Mouse (Mus musculus) adrenal gland, postnatal 14 days (tissue): ENCODE results near the gene Cecr2. TPM values are rescaled to one million over a fixed set of nuclear protein-coding genes. Genes with fewer than 3 reads are reported as not detected.

Source experiments
- DNase-seq: peaks from one replicate; pipeline ENCODE4 v3.0.0; 2021; ENCODE audit warnings: mixed read lengths
- total RNA-seq: library from RNA; stranded (reverse); gene quantifications from 2 replicates; pipeline ENCODE4 v1.2.3, GENCODE M21; 2021

Gene Cecr2
- total RNA-seq, 1 experiment from 2014 or later = 16.3 TPM

DNA sequence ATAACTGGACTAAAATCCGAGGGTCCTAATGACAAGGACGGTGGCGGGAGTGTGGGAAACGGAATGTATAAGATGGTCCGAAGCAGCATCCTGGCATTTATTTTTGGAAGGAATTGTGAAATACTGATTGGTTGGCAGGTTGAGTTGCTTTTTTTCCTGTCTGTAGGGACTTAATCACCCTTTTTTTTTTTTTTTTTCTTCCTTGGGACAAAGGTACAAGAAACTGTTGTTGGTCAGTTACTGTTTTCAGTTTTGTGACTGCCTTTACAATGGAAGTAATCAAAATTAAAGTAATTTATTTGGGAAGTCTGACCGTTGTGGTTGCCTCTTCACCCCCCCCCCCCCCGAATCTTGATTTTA lies 1.2 kb downstream of the Cecr2 start:
- DNase-seq = no peak

- no peak for DNase-seq
Observed at GRCm38 (mm10) chr6:120667911-120668310, 1.7 kb downstream of the Cecr2 start.

- peak; percentile 74 for DNase-seq
Observed at GRCm38 (mm10) chr6:120674121-120674520, 8.0 kb downstream of the Cecr2 start.

DNA sequence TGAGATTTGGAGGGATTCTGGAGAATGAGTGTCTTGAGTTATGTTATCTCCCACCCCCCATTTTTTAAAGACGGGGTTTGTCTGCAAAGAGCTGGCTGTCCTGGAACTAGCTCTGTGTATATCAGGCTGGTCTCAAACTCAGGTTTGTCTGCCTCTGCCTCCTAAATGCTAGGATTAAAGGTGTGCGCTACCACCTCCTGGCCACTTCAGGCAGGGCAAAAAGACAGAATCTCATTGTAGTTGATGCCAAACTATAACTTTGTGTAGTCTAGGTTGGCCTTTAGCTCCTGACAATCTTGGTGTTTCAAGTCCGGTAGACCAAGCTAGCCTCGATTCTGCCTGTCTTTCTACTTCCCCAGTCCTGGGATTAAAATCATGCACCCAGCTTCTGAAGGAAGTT lies 8.7 kb downstream of the Cecr2 start:
- DNase-seq = peak; percentile 32

GRCm38 (mm10) chr6:120675979-120676378 lies 9.8 kb downstream of the Cecr2 start:
- DNase-seq = no peak

DNA sequence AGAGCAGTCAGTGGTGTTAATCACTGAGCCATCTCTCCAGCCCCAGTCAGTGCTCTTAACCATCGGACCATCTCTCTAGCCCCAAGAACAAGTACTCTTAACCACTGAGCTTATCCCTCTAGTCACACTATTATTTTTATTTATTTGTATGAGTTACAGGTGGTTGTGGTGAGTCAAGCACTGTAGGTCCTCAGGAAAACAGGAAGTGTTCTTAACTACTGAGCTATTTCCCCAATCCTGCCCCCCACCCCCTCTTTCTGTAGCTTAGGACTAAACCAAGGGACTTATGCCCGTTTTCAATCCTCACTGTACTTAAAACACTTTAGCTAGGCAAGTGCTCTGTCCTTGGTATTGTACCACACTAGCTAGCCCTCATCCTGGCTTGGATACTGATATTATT lies 17.2 kb downstream of the Cecr2 start:
- DNase-seq = no peak

GRCm38 (mm10) chr6:120684750-120685149 lies 18.6 kb downstream of the Cecr2 start:
- DNase-seq = no peak

DNA sequence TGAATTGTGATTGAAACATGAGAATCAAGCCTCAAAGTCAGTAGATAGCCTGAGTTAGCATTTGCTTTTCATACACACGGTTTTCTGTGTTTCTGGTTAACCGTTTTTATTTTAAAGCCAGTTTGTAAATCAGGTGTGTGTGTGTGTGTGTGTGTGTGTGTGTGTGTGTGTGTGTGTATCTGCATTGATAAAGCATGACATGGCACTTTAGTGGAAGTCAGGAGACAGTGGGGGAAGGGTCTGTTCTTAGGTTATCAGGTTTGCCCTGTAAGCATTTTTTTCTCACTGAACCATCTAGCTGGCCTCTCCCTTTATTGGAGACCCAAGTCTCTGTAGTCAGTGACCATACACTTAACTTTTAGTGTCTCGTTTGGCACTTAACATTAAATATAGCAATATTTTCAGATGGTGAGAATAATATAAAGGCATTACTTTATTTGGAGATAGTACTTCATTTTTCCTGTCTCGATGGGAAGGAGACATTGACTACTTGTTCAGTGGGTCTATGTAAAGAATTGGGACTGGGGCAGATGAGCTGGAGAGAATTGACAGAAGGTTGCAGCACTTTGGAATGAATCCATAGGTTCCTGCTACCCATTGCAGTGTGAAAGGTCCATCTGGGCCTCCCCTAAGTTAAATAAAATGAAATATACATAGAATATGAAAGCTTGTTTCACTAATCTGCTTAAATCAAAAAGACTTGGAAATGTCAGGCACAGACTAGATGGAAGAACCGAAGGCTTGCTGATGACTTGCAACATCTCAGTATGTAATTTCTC lies 20.9 kb downstream of the Cecr2 start:
- DNase-seq = no peak

DNA sequence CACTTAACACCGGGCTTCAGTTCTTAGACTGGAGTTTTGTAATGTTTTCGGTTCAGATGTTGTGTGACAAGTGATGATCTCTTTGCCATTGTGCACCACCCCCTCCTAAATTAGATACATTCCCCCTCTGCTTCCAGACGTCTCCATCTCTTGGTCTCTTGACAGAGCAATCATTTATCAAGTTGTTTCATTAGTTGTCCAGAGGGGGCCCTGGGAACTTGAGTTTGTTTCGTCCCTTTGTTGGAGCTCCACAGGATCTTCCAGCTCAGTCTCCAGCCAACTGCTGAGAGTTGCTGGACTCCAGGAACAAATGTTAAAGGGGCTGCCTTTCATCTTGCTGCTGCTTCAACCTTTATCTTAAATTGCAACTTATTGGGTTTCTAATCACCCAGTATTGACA lies 34.1 kb downstream of the Cecr2 start:
- DNase-seq = no peak

DNA sequence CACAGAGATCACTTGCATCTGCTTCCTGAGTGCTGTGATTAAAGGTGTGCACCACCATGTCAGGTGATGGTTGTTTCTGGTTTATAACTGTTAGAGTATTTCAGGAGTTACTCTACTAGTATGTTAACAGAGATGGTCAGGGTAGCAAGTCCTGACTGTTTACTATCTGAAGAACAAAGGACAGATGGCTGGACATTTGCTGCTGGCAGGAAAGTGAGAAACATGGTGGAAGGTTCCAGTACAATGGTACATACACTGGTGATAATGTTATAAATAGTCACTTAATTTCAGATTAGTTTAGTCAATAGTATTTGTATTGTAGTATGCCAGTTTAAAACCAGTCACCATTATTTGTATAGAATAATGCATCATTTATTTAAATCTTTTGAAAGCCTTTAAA lies 38.2 kb downstream of the Cecr2 start:
- DNase-seq = no peak

DNA sequence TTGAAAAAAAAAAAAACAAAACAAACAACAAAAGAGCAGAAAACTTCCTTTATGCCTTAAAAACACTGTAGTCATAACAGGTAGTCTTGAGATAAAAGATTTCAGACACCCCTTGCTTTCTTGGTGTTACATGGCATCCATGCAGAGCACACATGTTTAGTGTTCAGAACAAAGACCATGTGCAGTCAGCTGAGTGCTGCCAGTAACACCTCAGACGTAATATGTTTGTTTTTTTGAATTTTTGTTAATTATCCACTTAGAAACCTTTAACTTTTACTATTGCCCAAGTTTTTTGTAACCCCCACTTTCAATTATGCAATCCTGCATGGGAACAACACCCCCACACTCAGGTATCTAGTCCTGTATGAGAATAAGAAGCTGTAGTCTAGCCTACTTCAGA lies 42.6 kb downstream of the Cecr2 start:
- DNase-seq = no peak

- DNase-seq = no peak
Observed at GRCm38 (mm10) chr6:120714806-120715205, 48.6 kb downstream of the Cecr2 start.

DNA sequence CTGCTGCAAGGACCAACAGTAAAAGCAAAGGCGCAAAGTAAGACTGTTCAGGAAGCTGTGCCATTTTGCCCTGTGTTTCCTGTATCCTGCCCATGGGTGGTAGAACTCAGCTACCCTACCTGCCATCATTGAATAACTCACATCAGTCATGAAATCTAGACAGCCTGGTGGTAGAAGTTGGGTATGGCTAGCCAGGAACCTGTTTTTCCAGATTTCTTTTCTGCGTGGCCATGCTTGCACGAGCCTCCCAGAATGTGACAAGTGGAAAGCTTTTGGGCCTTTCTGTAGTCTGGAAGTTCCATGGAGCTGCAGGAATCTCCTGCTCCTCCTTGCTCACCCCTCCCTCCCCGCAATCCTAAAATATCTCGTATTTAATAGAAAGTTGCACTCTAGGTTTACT lies 49.1 kb downstream of the Cecr2 start:
- DNase-seq = no peak

DNA sequence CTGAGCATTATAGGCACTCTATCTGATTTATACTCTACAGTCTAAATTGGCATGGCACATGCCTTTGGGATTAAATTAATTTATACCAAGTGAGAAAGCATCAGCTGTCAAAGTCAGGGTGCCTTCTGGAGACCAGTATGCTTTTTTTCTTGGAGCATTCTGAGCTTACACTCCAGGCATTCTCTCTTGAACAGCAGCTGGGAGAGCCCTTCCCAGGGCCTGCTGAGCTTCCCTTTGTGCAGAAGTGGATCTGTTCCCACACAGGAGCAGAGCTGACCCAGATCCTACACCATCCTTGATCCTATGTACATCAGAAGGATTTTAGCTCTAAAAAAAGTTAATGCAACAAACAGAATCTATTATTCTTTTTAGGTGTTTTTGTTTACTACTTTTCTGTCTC lies 49.7 kb downstream of the Cecr2 start:
- no peak for DNase-seq

DNA sequence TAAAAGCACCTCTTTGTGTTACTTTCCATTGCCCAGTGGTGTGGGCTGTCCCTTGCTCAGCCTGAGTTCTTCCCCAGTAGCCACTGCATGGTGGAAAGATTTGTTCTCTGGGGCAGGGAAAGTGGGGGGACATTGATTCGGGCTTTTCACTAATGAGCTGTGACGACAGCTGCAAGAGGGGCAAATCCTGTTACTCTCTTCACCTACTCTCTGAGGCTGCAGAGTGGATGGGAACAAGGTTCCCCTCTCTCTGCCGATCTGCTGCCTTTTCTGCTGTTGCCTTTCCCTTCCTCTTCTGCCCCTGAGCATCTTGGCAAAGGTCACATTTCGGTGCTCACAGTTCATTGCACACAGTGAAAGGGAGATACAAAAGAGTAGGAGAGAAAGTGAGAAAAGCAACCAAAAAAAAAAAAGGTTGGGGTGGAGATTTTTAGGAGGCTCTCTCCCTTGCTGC lies 50.4 kb downstream of the Cecr2 start:
- DNase-seq = no peak

DNA sequence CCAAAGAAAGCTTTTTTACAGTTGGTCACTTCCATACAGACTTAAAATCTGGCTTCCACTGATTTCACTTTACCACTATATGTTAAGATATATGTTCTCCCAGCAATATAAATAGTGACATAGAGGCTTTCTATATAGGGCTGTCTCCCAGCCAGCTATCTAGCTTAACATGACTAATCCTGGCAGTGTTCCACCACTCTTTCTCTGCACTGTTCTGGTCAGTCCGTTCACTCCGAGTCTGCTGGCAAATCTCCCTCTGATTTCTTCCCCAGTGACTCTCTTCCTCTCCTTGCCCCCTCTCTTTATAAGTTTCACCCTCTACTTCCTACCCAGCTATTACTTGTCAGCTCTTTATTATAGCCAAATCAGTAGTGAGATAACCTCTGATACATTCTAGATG lies 59.8 kb downstream of the Cecr2 start:
- DNase-seq = peak; percentile 39

DNA sequence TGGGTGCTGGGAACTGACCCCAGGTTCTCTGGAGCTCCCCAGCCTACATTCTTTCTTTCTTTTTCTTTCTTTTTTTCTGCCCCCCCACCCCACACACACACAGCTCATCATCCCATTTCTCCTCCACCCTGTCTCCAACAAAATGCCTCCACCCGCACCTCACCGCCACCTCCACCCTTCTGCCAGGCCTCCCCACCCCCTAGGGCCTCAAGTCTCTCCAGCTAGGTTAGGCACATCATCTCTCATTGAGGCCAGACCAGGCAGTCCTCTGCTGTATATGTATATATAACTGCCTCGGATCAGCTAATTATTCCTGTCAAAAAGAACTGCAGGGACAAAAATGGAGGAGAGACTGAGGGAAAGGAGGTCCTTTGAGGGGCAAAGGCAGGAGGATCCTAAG lies 69.8 kb downstream of the Cecr2 start:
- no peak for DNase-seq

DNA sequence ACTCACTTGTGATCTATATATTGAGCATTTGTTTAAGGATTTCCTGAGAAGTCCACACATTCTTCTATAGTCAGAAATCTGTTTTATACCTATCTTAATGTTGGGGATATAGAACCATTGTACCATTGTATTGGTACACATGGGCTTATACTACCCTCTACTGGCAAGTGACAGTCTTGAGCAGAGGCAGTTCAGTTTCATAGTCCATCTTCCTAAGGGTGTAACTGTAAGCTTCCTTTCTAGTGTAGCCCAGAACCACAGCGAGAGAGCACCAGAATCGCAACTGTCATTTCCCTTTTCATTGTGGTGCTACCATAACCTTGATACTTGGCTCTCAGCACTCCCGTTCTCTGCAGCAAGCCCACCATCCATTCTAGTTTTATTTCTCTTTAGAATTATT lies 70.4 kb downstream of the Cecr2 start:
- peak; percentile 25 for DNase-seq

- no peak for DNase-seq
Observed at GRCm38 (mm10) chr6:120743130-120743529, 77.0 kb downstream of the Cecr2 start.

GRCm38 (mm10) chr6:120744266-120744665 lies 78.1 kb downstream of the Cecr2 start:
- no peak for DNase-seq

DNA sequence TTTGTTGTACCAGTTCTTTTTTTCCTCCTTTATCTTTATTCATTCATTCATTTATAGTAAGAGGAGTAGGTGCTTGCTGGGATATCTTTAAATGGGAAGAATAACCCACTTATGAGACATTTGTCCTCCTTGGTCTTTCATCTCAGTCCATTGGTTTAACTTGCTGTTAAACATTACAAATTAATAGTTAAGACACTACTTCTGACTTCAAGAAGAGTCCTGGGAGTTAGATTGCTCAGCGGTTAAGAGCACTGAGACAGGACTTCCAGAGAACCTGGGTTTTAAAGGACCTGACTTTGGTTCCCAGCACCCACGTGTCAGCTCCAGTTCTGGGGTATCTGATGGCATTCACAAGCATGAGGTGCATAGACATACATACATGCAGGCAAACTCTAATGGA lies 80.2 kb downstream of the Cecr2 start:
- DNase-seq = no peak

GRCm38 (mm10) chr6:120761151-120761550 lies 95.0 kb downstream of the Cecr2 start:
- DNase-seq = no peak

- no peak for DNase-seq
Observed at GRCm38 (mm10) chr6:120769972-120770371, 103.8 kb downstream of the Cecr2 start.

GRCm38 (mm10) chr6:120771366-120771765 lies 105.2 kb downstream of the Cecr2 start:
- no peak for DNase-seq

- no peak for DNase-seq
Observed at GRCm38 (mm10) chr6:120772025-120772424, 105.9 kb downstream of the Cecr2 start.
